Comparison of ENCODE assay signal across 19 mouse cellular contexts in genomic region chr8:94398587-94398986, GRCm38 (mm10). TPM values are rescaled to one million over a fixed set of nuclear protein-coding genes. Genes with fewer than 3 reads are reported as not detected.
DNase-seq lines count a peak whose midpoint lies in the region; ATAC-seq lines count a peak whose summit lies in the region.
"Had no signal": no experiment of that assay in that cellular context is flagged by ENCODE, and none has a peak within 500 bp of the region (broad histone marks: within the 10 kb centered on the region; RNA-seq: fewer than 3 reads in every experiment).

No protein-coding gene starts in this region.

- no peaks in the 10 kb centered on the region for H3K4me1 ChIP-seq in midbrain, embryonic 10.5 days
- H3K4me1 ChIP-seq: embryonic facial prominence, embryonic 13.5 days; hindbrain, embryonic 10.5 days; limb, embryonic 10.5 days; stomach, embryonic 15.5 days had no signal

- no peaks in the 10 kb centered on the region for H3K27me3 ChIP-seq in midbrain, embryonic 10.5 days (ENCODE audit: low read depth, poor library complexity, severe bottlenecking)
- H3K27me3 ChIP-seq: embryonic facial prominence, embryonic 13.5 days; stomach, embryonic 15.5 days had no signal

- WGBS in midbrain, embryonic 10.5 days = 85% methylated on average over 6 of the region's 6 CpGs

- no peak overlapping the region for H3K4me3 ChIP-seq in midbrain, embryonic 10.5 days
- H3K4me3 ChIP-seq: embryonic facial prominence, embryonic 13.5 days; hindbrain, embryonic 10.5 days; limb, embryonic 10.5 days; stomach, embryonic 15.5 days had no signal

- peak; percentile 82 for ATAC-seq in CD4-positive, CD25-positive, alpha-beta regulatory T cell, adult 4 months
- ATAC-seq in common myeloid progenitor, adult 5-6 weeks (replicated peaks; ENCODE audit: low read depth, poor library complexity, severe bottlenecking) = peak; percentile 30; the same call in 1 of the 2 replicates
- ATAC-seq: forebrain, embryonic 16.5 days had no signal

- no peaks in the 10 kb centered on the region for H3K9me3 ChIP-seq in midbrain, embryonic 10.5 days (replicated peaks)
- H3K9me3 ChIP-seq: embryonic facial prominence, embryonic 13.5 days; hindbrain, embryonic 10.5 days; limb, embryonic 10.5 days; stomach, embryonic 15.5 days had no signal

- H3K27ac ChIP-seq in midbrain, embryonic 10.5 days (replicated peaks) = no peak overlapping the region
- H3K27ac ChIP-seq: embryonic facial prominence, embryonic 13.5 days; hindbrain, embryonic 10.5 days; limb, embryonic 10.5 days; stomach, embryonic 15.5 days had no signal

- peak; percentile 74 for DNase-seq in naive thymus-derived CD4-positive, alpha-beta T cell, adult 2 months (ENCODE audit: low read depth)
- peak; percentile 46 to 74 for DNase-seq in thymus, postnatal 36 days
- no peak for DNase-seq in urinary bladder, adult 2 months (ENCODE audit: low spot score)
- DNase-seq in adrenal gland, postnatal 14 days = no peak
- no peak for DNase-seq in midbrain, embryonic 10.5 days (ENCODE audit: low spot score)
- DNase-seq: adrenal gland, postnatal 25 days; cerebellum, adult 9-10 months; heart, adult 18-20 months; layer of hippocampus, postnatal 36 days; lung, embryonic 14.5 days; right cerebral cortex, postnatal 4 days had no signal

- peaks cover 38% of the 10 kb centered on the region for H3K36me3 ChIP-seq in midbrain, embryonic 10.5 days

RNA-seq across cellular contexts. Expression of gene Herpud1, which starts 12.3 kb away (rescaled TPM):
- polyA plus RNA-seq in CD4-positive, CD25-positive, alpha-beta regulatory T cell, adult 4 months (2017; shearing (Covaris generic)) = 100 to 1,000 TPM; 177 to 183 TPM
- total RNA-seq in common myeloid progenitor, adult 5-6 weeks (2017) = 71.4 and 79.8 TPM in 2 replicates
- polyA plus RNA-seq in urinary bladder, adult 2 months (2012; rRNA removed) = 325 and 330 TPM in 2 replicates
- total RNA-seq in adrenal gland, postnatal 14 days (2021) = 112 and 114 TPM in 2 replicates
- 56.2 and 57.7 TPM in 2 replicates for polyA plus RNA-seq in midbrain, embryonic 10.5 days (2016; fragmentation: Nextera tagmentation; extraction: Ambion mirVana)

RNA-seq across cellular contexts. Expression of gene Nlrc5, which starts 35.6 kb away (rescaled TPM):
- 100 to 1,000 TPM; 186 to 214 TPM for polyA plus RNA-seq in CD4-positive, CD25-positive, alpha-beta regulatory T cell, adult 4 months (2017; shearing (Covaris generic))
- total RNA-seq in common myeloid progenitor, adult 5-6 weeks (2017) = 42.9 and 52.2 TPM in 2 replicates
- 17.1 and 23.3 TPM in 2 replicates for polyA plus RNA-seq in urinary bladder, adult 2 months (2012; rRNA removed)
- total RNA-seq in adrenal gland, postnatal 14 days (2021) = 2.0 and 9.7 TPM in 2 replicates
- 0.02 and 0.16 TPM in 2 replicates for polyA plus RNA-seq in midbrain, embryonic 10.5 days (2016; fragmentation: Nextera tagmentation; extraction: Ambion mirVana)
- polyA plus RNA-seq: limb, embryonic 10.5 days; liver, embryonic 11.5 days had no signal

Comparison
In these comparisons a context has a peak if more than half of its experiments do, and no peak if none do; other contexts are left out.
1. DNase-seq: peak in naive thymus-derived CD4-positive, alpha-beta T cell, adult 2 months (single experiment) and thymus, postnatal 36 days (2 of 2); none in urinary bladder, adult 2 months (single experiment), adrenal gland, postnatal 14 days (single experiment) and midbrain, embryonic 10.5 days (single experiment).
2. RNA of gene Nlrc5, which starts 35.6 kb away (polyA plus RNA-seq): 186 to 214 TPM in CD4-positive, CD25-positive, alpha-beta regulatory T cell, adult 4 months and 17.1 to 23.3 TPM in urinary bladder, adult 2 months; 0.02 to 0.16 TPM in midbrain, embryonic 10.5 days; every median in the first group is over 10 times any median in the second.